Mouse (Mus musculus) liver, embryonic 14.5 days (tissue): ENCODE results near the gene Nebl.

Source experiments
- CTCF ChIP-seq: IDR thresholded peaks from 2 replicates; pipeline ENCODE4 v1.5.1; 2016; ENCODE audit warnings: antibody characterized with exemption, low read depth, control low read depth
- EP300 ChIP-seq: IDR thresholded peaks from 2 replicates; pipeline ENCODE4 v1.6.1; 2016; ENCODE audit warnings: antibody characterized with exemption, low read depth

DNA sequence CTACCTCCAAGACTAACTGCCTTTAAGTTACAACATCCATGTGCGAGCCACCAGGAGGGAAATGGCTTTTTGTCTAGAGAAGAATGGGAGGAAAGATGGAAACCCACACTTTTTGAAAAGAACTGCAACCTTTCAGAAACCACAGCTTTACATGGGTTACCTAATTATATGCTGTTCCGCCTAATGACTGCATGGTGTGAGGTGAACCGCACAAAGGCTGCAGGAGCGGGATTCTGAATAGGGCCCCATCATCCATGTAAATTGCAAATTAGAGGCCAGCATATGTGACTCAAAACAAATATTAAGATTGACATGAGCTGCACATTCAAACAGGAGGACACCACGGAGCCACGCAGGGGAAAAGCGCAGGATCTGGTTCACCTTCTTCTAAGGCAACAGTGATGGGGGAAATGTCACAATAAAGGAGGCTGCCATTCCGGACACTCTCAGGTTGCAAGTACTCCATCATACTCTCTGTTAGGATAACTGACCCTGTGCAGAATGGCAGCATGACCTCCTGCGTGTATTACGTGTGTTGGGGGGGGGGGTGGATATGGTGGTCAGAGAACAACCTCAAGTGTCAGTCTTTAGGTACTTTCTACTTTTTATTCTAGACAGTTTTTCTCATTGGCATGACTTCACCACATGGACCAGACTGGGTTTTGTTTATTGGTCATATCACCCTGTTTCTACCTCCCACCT, 294.4 kb downstream of the Nebl start:
- TF ChIP-seq CTCF (no peak), EP300 (no peak)
